Mouse (Mus musculus) induced T-regulatory cell, adult 2 months (primary cell): ENCODE data around the gene Nxnl1.

Experiments used
- DNase-seq: peaks from one replicate; pipeline ENCODE4 v3.0.0-alpha.2; 2012; ENCODE audit warnings: low read depth

Gene Nxnl1

DNA sequence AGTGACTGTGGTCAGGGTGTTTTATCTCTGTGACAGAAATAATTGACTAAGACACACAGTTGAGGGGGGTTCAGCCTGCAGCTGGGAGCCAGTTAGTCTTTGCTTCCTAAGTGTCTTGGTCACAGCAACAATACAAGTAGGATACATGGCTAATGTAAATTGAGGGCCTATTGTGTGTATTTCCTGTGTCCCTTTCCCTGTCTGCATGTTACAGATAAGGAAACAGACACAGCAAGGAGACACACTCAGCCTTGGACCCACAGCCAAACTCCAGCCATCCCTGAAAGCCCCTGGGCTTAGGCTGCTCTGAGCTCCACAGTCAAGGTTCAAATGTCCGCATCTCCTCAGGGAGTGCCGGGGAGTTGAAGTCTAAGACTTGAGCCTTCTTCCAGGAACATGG lies 11.8 kb downstream of the Nxnl1 start:
- no peak for DNase-seq

DNA sequence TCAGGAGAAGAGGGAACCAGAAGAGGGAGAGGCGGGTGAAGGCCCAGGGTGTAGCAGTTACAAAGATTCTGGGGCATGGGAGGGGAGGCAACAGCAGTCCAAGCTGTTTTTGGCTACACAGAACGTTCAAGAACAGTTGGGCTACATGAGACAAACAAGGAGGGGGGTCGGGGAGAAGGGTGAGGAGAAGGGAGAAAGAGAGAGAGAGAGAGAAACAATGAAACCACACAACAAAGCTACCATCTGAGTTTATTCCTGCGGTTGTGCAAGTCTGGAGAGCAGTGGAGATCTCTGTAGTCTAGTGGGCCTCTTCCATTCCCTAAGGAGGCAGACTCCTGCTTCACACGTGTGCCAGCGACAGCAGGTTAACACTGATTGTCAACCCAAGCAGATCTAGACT lies 12.4 kb downstream of the Nxnl1 start:
- DNase-seq: no peak

DNA sequence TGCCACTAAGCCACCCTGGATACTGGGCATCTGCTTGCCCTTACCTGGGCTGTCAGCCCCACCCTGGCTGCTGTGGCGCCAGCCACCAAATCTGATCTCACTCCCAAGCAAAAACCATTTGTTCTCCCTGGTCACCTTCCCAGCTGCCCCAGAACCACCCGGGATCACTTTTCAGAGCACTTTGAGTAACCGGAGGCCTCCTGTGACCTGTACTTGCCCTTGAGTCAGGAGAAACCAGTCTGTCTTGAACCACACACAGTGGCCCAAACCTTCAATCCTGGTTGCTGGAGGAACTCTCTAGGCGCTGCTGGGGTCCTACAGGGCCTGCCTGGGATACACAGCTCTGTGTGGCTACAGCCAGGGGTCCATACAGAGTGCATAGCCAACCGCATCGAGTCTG lies 13.6 kb downstream of the Nxnl1 start:
- no peak for DNase-seq

DNA sequence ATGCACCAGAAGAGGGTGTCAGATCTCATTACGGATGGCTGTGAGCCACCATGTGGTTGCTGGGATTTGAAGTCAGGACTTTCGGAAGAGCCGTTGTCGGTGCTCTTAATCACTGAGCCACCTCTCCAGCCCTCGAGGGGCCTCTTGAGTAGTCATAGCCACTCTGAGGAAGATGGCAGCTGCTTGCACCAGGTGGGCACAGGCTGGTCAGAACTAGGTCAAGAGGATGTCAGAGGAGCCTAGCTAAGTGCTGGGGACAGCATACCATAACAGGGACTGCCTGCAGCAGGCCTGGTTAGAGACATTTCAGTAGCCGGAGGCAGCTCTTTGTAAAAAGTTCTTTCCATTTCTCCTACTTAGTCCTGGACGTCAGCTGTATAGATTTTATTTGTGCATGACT lies 15.6 kb downstream of the Nxnl1 start:
- no peak for DNase-seq

DNA sequence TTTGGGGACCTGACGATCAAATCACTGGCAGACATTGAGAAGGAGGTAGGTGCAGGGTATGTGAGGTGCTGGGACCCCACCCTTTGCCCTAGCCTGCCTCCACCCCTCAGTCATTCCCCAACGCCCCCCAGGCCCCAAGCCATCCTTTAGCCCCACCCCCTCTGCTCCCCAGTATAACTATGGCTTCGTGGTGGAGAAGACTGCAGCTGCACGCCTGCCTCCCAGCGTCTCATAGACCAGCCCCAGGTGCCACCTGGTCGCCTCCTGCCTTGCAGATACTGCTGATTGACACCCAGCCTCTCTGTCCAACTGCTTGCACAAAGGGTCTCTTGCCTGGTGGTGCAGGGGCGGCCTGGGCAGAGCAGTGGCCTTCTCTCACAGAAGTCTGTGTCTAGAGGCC lies 18.8 kb downstream of the Nxnl1 start:
- DNase-seq: no peak

DNA sequence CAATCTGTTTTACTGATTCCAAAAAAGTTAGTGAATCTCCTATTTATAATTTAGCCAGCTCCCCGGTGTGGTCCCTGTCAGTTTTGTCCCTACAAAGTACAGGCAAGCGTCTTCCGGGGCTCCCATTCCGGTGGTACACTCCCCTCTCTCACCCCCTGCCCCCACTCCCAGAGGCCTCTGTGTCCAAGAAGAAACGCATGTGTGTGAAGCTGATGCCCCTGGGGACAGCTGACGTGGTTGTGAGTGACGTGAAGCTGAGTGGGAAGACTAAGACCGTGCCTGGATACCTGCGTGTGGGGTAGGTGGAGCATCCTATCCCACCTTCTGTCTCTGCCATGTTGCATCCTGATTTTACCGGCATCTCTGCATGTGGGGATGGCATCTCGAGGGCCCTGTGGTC lies 21.3 kb downstream of the Nxnl1 start:
- no peak for DNase-seq

DNA sequence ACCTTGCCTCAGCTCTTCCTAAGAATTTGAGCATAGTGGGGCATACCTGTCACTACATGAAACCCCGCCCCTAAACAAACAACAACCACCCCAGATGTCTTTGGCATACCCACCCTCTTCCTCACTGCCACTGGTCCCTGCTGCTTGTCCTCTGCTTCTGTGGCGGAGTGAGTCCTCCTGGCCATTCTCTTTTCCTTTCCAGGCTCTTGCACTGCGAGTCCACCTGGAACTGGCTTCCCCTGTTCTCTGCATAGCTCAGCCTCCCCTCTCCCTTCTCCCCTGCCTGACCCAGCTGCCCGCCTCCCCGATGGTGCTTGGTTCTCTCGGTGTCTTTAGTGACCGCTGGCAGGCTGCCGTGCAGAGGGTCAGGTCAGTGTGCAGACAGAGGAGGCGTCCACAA lies 22.6 kb downstream of the Nxnl1 start:
- DNase-seq: no peak

DNA sequence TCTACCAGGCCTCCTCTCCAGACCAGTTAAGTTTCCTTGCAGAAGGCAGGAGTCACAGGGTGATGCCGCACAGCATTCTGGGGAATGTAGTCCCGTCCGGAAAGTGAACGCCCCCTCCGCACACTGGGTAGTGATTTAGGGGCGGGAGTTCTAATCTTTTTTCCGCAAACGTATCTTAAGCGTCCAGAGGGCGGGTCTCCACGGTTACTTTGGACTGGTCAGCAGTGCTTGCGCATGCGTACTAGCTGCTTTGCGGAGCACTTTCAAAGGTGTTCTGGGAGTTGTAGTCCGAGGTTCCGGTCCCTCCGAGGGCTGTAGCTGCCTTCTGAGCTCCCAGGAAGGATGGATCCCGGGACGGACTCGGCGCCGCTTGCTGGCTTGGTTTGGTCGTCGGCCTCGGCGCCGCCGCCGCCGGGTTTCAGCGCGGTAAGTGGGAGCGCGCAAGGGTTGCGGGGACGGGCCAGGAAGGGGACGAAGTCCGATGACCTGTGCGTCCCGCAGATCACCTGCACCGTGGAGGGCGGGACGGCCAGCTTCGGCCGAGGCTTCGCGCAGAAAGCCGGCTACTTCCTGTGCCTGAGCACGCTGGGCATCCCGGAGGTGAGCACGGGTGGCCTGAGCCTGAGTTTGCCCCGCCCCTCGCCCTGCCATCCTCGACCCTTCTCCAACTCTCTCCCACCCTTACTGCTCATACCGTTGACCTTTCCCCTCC lies 23.6 kb downstream of the Nxnl1 start, which contains the start of gene Mvb12a:
TSS of gene Mvb12a (plus strand) at position 291 of the 712 bp plus-strand sequence.
- DNase-seq: peak; percentile 98

DNA sequence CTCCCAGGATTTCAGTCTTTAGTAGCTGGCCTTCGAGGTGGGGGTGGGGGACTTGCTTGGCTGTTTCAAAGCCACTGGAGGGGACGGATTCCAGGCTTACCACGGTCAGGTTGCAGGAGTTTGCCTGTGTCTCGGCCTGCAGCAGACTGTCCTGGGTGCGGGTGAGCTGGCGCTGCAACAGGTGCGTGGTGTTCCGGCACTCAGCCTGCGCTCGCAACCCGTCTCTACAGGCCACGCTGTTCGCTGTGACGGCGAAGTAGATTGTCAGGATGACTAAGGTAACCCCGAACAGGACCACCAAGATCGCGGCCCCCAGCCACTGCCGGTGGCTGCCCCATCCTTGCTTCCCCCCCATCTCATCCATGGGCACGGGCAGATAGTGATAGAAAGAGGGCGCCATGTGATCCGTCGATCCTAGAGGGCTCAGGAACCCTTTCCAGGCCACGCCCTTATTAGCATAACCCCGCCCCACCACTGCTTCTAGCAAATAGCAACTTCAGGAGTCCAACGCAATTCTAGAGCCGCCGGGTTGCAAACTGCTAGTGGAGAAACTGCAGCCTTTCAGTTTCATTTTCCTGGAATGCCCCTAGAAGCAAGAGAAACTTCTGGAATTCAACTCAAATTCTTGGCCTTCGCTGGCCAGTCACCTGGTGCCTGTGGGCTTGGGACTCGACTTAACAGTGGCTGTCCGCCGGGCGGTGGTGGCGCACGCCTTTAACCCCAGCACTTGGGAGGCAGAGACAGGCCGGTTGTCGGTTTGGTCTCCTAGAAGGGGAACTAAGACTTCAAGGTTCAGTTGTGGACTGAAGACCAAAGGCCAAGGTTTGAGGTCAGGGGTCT lies 29.2 kb downstream of the Nxnl1 start, which contains the start of gene Bst2:
TSS of gene Bst2 (minus strand) at position 429 of the 840 bp plus-strand sequence.
- DNase-seq: peak; percentile 99

DNA sequence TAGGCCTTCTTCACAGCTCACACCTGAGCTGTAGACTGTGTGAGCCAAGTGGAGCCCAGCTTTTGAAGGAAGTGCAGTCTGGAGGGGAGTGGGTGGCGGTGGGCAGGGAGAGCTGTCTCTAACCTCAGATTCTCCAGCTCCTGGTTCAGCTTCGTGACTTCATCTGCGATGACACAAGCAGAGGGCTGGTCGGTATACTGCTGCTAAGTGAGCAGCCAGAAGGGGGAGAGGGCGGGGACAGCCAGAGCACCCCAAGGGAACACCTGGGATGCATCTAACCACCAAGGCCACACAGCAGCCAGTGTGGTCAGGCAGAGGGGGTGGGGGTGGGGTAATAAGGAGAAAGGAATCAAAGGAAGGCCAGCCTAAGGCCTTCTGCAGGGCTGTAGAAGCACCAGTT lies 30.7 kb downstream of the Nxnl1 start:
- peak; percentile 43 for DNase-seq

DNA sequence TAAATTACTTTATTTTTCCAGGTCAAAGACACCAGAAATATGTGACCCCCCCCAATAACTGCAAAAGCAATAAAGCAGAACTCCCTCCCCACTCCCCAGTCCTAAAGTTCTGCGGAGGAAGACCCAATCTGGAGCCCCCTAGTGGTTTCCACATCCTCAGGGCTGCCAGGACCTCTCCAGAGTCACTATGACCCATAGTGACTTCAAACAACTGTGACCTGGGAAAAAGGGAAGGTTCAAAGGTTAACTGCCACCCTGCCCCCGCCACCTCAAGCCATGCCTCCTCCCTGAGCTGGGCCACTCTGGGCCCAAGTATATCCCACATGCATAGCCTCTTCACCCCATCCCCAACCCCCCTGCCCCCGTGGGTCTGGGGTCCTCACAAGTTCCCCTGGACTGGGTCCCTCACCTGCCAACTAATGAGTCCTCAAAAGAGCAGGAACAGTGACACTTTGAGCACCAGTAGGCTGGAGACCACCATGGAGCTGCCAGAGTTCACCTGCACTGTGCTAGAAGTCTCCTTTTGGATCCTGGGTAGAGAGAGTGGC lies 32.1 kb downstream of the Nxnl1 start:
- no peak for DNase-seq

DNA sequence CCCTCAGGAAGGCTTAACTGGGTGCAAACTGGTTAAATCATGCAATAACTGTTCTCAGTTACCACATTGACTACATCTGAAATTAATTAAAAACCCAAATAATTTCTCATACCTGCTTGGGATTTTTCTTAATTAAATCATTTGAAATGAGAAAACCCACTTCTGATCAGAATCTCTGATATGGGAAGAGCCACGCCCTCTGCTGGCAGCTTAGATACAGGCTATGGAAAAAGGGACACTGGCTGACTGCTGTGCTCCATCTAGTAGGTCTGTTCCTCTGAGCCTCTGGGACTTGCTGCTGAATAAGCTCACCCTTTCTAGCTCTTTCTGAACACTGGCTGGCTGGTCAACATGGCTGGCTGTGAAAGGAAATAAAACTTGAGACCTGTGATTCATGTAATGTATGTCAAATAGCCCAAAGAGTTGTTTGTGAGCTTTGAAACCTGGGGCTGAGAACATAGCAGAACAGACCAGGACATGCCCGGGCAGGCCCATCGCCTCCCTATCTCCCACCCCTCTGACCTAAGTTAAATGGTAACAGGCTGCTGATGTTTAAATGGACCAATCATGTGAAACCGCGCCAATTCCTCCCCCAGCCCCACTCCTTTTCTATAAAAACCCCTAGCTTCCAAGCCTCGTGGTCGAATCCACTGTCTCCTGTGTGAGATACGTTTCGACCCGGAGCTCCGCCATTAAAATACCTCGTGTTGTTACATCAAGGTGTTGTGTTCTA lies 35.5 kb downstream of the Nxnl1 start:
- DNase-seq: peak; percentile 61

DNA sequence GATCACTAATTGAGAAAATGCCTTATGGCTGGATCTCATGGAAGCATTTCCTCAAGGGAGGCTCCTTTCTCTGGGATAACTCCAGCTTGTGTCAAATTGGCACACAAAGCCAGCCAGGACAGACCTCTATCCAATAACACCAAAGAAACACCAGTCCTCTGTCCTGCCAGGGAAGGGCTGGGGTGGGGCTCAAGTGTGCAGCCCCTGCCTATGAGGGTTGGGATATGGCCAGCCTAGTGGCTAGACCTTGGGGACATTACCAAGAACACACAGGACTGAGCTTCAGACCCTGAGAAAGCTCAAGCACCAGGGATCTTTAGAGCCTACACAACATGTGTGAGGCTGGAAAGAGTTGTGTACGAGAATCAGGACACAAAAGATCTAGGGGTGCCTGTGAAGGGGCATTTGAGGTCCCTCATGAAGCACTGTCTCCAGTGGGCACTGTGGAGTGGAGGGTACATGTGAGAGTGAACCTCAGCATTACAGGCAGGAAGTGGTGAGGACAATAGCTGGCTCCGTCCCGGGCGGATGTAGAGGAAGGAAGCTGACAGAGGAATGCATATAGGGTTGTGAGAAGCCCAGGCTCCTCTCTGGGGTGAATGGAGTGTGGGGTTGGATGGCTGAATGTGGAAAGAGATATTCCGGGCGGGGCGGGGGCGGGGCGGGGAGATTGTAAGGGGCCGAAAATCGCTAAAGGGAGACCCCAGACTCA lies 37.9 kb downstream of the Nxnl1 start:
- DNase-seq: peak; percentile 67

DNA sequence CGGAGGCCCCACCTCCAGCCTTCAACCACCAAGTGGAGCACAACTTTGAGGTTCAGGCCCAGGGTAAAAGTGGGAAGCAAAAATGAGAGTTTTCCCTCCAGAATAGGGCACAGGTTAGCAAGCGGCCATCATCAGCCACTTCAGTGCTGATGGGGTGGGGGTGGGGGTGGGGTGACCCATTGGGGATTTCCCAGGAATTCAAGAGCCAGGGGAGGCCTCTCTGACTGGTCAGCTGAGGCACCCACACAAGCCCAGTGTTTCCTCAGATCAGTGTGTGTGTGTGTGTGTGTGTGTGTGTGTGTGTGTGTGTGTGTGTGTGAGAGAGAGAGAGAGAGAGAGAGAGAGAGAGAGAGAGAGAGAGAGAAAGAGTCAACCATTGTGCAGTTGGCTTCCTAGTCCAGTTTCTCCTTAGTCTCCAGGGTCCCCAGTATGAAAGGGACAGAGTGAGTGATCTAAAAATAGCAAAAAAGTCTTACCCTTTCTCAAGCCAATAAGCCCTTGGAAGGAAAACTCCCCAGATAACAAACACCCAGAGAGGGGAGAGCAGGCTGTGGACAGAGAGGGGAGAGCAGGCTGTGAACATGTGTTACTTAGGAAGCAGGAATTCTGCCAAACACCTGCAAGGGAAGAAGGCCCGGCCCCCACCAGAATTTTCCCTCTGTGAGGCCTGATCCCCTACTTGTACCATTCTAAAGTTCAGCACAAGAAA lies 39.1 kb downstream of the Nxnl1 start:
- DNase-seq: no peak

DNA sequence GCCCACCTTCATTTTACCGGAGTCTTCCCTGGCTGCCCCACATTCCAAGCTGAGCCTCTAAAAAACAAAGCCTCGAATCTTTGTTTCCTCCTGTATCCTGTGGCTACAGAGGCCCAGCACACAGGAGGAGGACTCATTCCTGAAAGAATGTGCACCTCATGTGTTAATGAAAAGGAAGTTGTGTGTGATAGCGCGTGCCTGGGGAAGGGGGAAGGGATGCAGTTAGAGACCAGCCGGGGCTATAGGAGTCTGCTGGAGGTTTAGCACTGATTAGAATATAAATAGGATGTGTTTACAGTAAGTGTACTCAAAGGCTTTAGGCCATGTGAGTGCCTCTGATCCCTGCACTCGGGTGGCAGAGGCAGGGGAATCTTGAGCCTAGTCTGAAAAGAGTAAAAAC lies 40.1 kb downstream of the Nxnl1 start:
- no peak for DNase-seq

DNA sequence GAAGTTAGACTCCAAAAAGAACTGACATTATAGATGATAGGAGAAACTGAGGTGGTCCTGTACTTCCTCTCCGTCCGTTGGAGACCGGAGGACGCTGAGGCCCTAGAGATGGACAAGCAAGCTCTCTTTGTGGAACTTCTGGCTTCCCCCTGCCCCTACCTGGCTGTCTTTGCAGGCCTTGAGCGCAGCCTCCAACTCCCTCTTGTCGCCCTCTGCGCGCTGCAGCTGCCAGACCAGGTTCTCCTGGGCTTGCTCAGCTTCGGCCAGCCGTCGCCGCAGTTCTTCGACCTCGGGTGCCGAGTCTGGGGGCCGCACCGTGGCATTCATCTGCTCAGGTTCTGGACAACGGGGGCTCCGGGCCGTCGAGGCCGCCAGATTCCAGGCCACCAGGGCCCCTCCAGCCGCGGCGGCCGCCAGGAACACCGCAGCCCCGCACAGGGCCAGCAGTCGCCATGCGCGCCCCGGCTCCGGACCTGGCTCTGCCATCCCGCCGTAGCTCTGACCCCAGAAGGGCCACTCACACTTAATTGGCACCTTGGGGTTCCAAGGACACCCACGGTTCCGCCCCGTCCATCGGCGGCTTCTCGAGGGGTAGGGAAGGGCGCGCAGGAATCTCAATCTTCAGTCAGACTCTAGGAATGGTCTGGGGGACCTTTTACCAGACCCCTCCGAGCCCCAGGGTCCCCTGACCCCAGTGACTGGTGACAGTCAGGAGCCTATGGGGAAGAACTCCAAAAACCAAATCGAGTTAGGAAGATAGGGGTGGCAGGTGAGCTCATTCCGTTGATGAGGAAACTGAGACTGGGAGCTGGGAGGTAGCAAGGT lies 41.0 kb downstream of the Nxnl1 start, which contains the start of gene Ccdc194:
TSS of gene Ccdc194 (minus strand) at position 486 of the 825 bp plus-strand sequence.
- DNase-seq: no peak

DNA sequence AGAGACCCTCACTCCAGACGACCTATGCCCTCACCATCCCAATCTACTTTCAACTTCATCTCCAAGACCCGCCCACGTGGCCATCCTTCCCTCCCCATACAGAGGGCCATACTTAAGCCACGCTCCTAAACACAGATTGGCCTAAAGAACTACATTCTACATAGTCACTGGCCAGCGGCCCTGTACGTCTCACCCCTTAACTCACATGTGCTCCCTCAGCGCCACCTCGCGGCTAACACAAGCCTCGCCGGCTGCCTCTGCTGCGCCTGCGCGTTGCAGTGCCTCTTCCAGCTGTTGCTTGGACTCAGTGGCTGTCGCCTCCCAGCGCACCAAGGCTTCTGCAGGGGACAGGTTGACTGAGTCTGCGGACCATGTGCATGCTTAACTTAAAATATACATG lies 44.8 kb downstream of the Nxnl1 start:
- DNase-seq: peak; percentile 95

DNA sequence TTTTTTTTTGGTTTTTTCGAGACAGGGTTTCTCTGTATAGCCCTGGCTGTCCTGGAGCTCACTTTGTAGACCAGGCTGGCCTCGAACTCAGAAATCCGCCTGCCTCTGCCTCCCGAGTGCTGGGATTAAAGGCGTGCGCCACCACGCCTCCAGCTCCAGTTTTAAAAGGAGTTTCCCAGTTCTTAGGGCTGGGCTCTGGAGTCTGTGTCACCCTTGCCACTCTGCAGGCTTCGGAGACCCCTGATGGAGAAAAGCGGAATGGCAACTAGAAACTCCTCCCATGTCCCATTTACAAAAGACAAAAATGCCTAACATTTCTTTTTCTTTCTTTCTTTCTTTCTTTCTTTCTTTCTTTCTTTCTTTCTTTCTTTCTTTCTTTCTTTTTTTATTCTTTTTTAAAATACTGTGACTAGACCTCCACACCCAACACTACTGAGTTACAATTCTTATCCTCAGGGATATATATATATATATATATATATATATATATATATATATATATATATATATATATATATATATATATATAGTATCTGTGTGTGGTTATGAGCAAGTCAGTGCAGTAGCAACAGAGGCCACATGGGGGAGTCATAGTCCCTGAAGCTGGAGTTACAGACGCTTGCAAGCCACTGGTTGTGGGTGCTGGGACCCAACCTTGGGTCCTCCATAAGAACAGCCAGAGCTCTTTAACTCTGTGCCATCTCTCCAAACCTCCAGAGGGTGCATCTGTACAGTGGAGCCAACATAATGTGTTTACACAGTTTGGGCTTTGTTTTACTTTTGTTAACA lies 47.2 kb downstream of the Nxnl1 start:
- peak; percentile 85 for DNase-seq

DNA sequence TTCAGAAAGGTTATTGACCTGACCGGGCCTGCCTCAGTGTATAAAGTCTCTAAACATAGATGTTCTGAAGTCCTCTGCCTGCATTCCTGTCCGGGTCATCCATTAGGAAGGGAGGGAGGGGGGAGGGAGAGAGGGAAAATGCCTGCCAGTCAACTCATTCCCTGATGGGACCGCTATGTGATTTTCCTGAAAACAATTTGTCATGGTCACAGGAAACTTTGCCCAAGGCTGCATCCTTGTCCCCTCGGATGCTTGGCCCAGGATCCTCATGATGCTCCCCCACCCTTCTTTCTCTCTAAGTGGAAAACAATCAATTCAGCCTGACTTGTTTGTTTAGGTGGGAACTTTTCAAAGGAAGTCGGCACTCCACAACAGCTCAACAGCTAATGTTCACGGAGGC lies 49.6 kb downstream of the Nxnl1 start:
- no peak for DNase-seq
